Mouse (Mus musculus) midbrain, embryonic 16.5 days (tissue): ENCODE measurements around the gene Cep104. TPM values are rescaled to one million over a fixed set of nuclear protein-coding genes. Genes with fewer than 3 reads are reported as not detected.
A peak's percentile ranks its signal among the peaks of the same experiment; 100 is the strongest.

Source experiments
- ATAC-seq: fragments of 200-750 bp; cut with Nextera tagmentation; 2 replicates; pipeline ENCODE4 v1.8.0; 2017; ENCODE audit warnings: moderate TSS enrichment
- H3K27ac ChIP-seq: fragments of 300-500 bp; sonication (generic); 2 replicates; pipeline ENCODE4 v1.5.1; 2014; ENCODE audit warnings: mild to moderate bottlenecking, low read length, mixed read lengths
- H3K27me3 ChIP-seq: fragments of 300-500 bp; sonication (generic); 2 replicates; pipeline ENCODE4 v1.6.1; 2014; ENCODE audit warnings: low read depth, low read length, mixed read lengths; ENCODE audit not compliant: control insufficient read depth, insufficient read depth
- H3K36me3 ChIP-seq: fragments of 300-500 bp; sonication (generic); 2 replicates; pipeline ENCODE4 v1.6.1; 2014; ENCODE audit warnings: mild to moderate bottlenecking, low read length, moderate library complexity, mixed read lengths; ENCODE audit not compliant: control insufficient read depth, insufficient read depth
- H3K4me1 ChIP-seq: fragments of 300-500 bp; sonication (generic); 2 replicates; pipeline ENCODE4 v1.6.1; 2014; ENCODE audit warnings: mild to moderate bottlenecking, low read length, mixed read lengths; ENCODE audit not compliant: control insufficient read depth, insufficient read depth
- H3K4me2 ChIP-seq: fragments of 300-500 bp; sonication (generic); 2 replicates; pipeline ENCODE4 v1.6.1; 2014; ENCODE audit warnings: mild to moderate bottlenecking, low read length, mixed read lengths
- H3K4me3 ChIP-seq: fragments of 300-500 bp; sonication (generic); 2 replicates; pipeline ENCODE4 v1.5.1; 2014; ENCODE audit warnings: low read depth, mild to moderate bottlenecking, low read length, moderate library complexity, mixed read lengths
- H3K9ac ChIP-seq: fragments of 300-500 bp; sonication (generic); 2 replicates; pipeline ENCODE4 v1.6.1; 2014; ENCODE audit warnings: low read depth, low read length, mixed read lengths
- H3K9me3 ChIP-seq: fragments of 300-500 bp; sonication (generic); replicated peaks from 2 replicates; pipeline ENCODE4 v1.6.1; 2014; ENCODE audit warnings: mild to moderate bottlenecking, low read length, mixed read lengths; ENCODE audit not compliant: control insufficient read depth, poor library complexity, severe bottlenecking
- WGBS: fragments of 180-500 bp; shearing (Covaris S2); extraction: QIAGEN DNeasy Blood & Tissue Kit; methylation state at CpG from one replicate; pipeline ENCODE4 v1.1.7; 2014; 5-methylcytosine and 5-hydroxymethylcytosine counted together
- polyA plus RNA-seq: library from polyadenylated mRNA; unstranded; fragments of >200 nt; fragmentation: Nextera tagmentation; extraction: Ambion mirVana; gene quantifications from 2 replicates; pipeline ENCODE4 v1.2.1, GENCODE M21; 2015

The Cep104 gene
- polyA plus RNA-seq, 1 experiment from 2014 or later = 17.6 TPM

GRCm38 (mm10) chr4:154010907-154011645, 36.1 kb downstream of the Cep104 start:
- Histone ChIP-seq H3K9me3 (no peaks in the 10 kb centered on the region), H3K4me2 (peak overlapping the region; percentile 51), H3K4me3 (peak overlapping the region; percentile 99), H3K27ac (peak overlapping the region; percentile 3; the same call in 1 of the 2 replicates), H3K4me1 (peaks cover 16% of the 10 kb centered on the region), H3K36me3 (peaks cover 13% of the 10 kb centered on the region), H3K27me3 (no peaks in the 10 kb centered on the region), H3K9ac (peak overlapping the region; percentile 90)
- WGBS = 27% methylated on average over 13 of the region's 13 CpGs
- peak; percentile 64; the same call in 1 of the 2 replicates for ATAC-seq

GRCm38 (mm10) chr4:154011646-154012089, 36.7 kb downstream of the Cep104 start, which contains the start of gene Lrrc47:
Gene Lrrc47, plus strand, starts transcription at chr4:154011731.
- Histone ChIP-seq H3K4me3 (peak within 1 kb of the TSS; percentile 99), H3K4me2 (peak within 1 kb of the TSS; percentile 99), H3K4me1 (peaks cover 16% of the 10 kb centered on the region), H3K9me3 (no peaks in the 10 kb centered on the region), H3K27ac (peak within 1 kb of the TSS; percentile 58), H3K9ac (peak within 1 kb of the TSS; percentile 90), H3K36me3 (peaks cover 12% of the 10 kb centered on the region), H3K27me3 (no peaks in the 10 kb centered on the region)
- ATAC-seq = peak; percentile 96
- under 1% methylated on average over 53 of the region's 59 CpGs for WGBS

- peak overlapping the region; percentile 99 for H3K4me2 ChIP-seq
- peak overlapping the region; percentile 99 for H3K4me3 ChIP-seq
- H3K9me3 ChIP-seq = no peaks in the 10 kb centered on the region
- peaks cover 11% of the 10 kb centered on the region for H3K36me3 ChIP-seq
- H3K4me1 ChIP-seq = peaks cover 16% of the 10 kb centered on the region
- peak overlapping the region; percentile 58; the same call in 1 of the 2 replicates for H3K27ac ChIP-seq
- WGBS = 2% methylated on average over 55 of the region's 55 CpGs
- H3K27me3 ChIP-seq = no peaks in the 10 kb centered on the region
- ATAC-seq = no peak
- H3K9ac ChIP-seq = peak overlapping the region; percentile 90
These were observed 37.3 kb downstream of the Cep104 start for GRCm38 (mm10) chr4:154012132-154012882.

- peaks cover 31% of the 10 kb centered on the region for H3K36me3 ChIP-seq
- H3K4me3 ChIP-seq = no peak overlapping the region
- no peak for ATAC-seq
- 95% methylated on average over 11 of the region's 11 CpGs for WGBS
- H3K9ac ChIP-seq = no peak overlapping the region
- no peak overlapping the region for H3K4me2 ChIP-seq
- no peaks in the 10 kb centered on the region for H3K27me3 ChIP-seq
- H3K9me3 ChIP-seq = no peaks in the 10 kb centered on the region
- peaks cover 16% of the 10 kb centered on the region for H3K4me1 ChIP-seq
- no peak overlapping the region for H3K27ac ChIP-seq
These were observed 40.5 kb downstream of the Cep104 start for GRCm38 (mm10) chr4:154015476-154015875.

- ATAC-seq = no peak
- no peaks in the 10 kb centered on the region for H3K4me1 ChIP-seq
- H3K9ac ChIP-seq = no peak overlapping the region
- H3K27me3 ChIP-seq = no peaks in the 10 kb centered on the region
- H3K27ac ChIP-seq = no peak overlapping the region
- no peak overlapping the region for H3K4me3 ChIP-seq
- H3K4me2 ChIP-seq = no peak overlapping the region
- peaks cover 43% of the 10 kb centered on the region for H3K36me3 ChIP-seq
- no peaks in the 10 kb centered on the region for H3K9me3 ChIP-seq
- 72% methylated on average over 7 of the region's 7 CpGs for WGBS
These were observed 44.6 kb downstream of the Cep104 start for GRCm38 (mm10) chr4:154019571-154019970.

GRCm38 (mm10) chr4:154021432-154021831, 46.4 kb downstream of the Cep104 start:
- H3K9me3 ChIP-seq = no peaks in the 10 kb centered on the region
- H3K27me3 ChIP-seq = peaks cover 6% of the 10 kb centered on the region; the same call in 1 of the 2 replicates
- 94% methylated on average over 9 of the region's 9 CpGs for WGBS
- no peak overlapping the region for H3K9ac ChIP-seq
- no peak overlapping the region for H3K27ac ChIP-seq
- ATAC-seq = no peak
- peaks cover 34% of the 10 kb centered on the region for H3K36me3 ChIP-seq
- peaks cover 10% of the 10 kb centered on the region; the same call in 1 of the 2 replicates for H3K4me1 ChIP-seq
- H3K4me2 ChIP-seq = no peak overlapping the region
- no peak overlapping the region for H3K4me3 ChIP-seq

GRCm38 (mm10) chr4:154022407-154022806, 47.4 kb downstream of the Cep104 start:
- peaks cover 10% of the 10 kb centered on the region; the same call in 1 of the 2 replicates for H3K4me1 ChIP-seq
- no peak overlapping the region for H3K9ac ChIP-seq
- no peak overlapping the region for H3K4me2 ChIP-seq
- no peak overlapping the region for H3K27ac ChIP-seq
- ATAC-seq = no peak
- H3K27me3 ChIP-seq = peaks cover 6% of the 10 kb centered on the region; the same call in 1 of the 2 replicates
- no peak overlapping the region for H3K4me3 ChIP-seq
- 73% methylated on average over 4 of the region's 4 CpGs for WGBS
- H3K9me3 ChIP-seq = no peaks in the 10 kb centered on the region
- H3K36me3 ChIP-seq = peaks cover 32% of the 10 kb centered on the region

GRCm38 (mm10) chr4:154022844-154023243, 47.9 kb downstream of the Cep104 start:
- no peak overlapping the region for H3K27ac ChIP-seq
- no peak overlapping the region for H3K4me2 ChIP-seq
- H3K9ac ChIP-seq = no peak overlapping the region
- peaks cover 31% of the 10 kb centered on the region for H3K36me3 ChIP-seq
- no peak for ATAC-seq
- H3K9me3 ChIP-seq = no peaks in the 10 kb centered on the region
- peaks cover 10% of the 10 kb centered on the region; the same call in 1 of the 2 replicates for H3K4me1 ChIP-seq
- peaks cover 6% of the 10 kb centered on the region; the same call in 1 of the 2 replicates for H3K27me3 ChIP-seq
- no peak overlapping the region for H3K4me3 ChIP-seq
- 15% methylated on average over 4 of the region's 4 CpGs for WGBS
